Mouse (Mus musculus): ENCODE measurements around the gene Relt. TPM values are rescaled to one million over a fixed set of nuclear protein-coding genes. Genes with fewer than 3 reads are reported as not detected.

Relt gene
- polyA plus RNA-seq, 1 experiment from 2014 or later = 3.6 TPM

GRCm38 (mm10) chr7:100841608-100842007, 21.6 kb downstream of the Relt start:
- ATAC-seq (ENCODE audit: borderline replicate concordance, extremely low read depth, low FRiP score, low TSS enrichment) = no peak
- Histone ChIP-seq H3K4me1 (peaks cover 6% of the 10 kb centered on the region), H3K4me2 (no peak overlapping the region), H3K4me3 (no peak overlapping the region), H3K9ac (no peak overlapping the region), H3K9me3 (no peaks in the 10 kb centered on the region), H3K27ac (no peak overlapping the region), H3K27me3 (no peaks in the 10 kb centered on the region), H3K36me3 (peaks cover 9% of the 10 kb centered on the region)
- 84% methylated on average over 6 of the region's 6 CpGs for WGBS

GRCm38 (mm10) chr7:100840906-100841305, 22.3 kb downstream of the Relt start:
- H3K4me3 ChIP-seq = no peak overlapping the region
- no peak overlapping the region for H3K9ac ChIP-seq
- H3K27ac ChIP-seq = no peak overlapping the region
- no peaks in the 10 kb centered on the region for H3K27me3 ChIP-seq
- H3K9me3 ChIP-seq = no peaks in the 10 kb centered on the region
- ATAC-seq (ENCODE audit: borderline replicate concordance, extremely low read depth, low FRiP score, low TSS enrichment) = no peak
- H3K4me2 ChIP-seq = no peak overlapping the region
- H3K4me1 ChIP-seq = peaks cover 6% of the 10 kb centered on the region
- peaks cover 16% of the 10 kb centered on the region for H3K36me3 ChIP-seq
- whole genome bisulfite sequencing = 98% methylated on average over 1 of the region's 1 CpGs

- ATAC-seq (ENCODE audit: borderline replicate concordance, extremely low read depth, low FRiP score, low TSS enrichment) = no peak
- Histone ChIP-seq H3K9ac (no peak overlapping the region), H3K27me3 (no peaks in the 10 kb centered on the region), H3K4me3 (no peak overlapping the region), H3K27ac (no peak overlapping the region), H3K9me3 (no peaks in the 10 kb centered on the region), H3K36me3 (peaks cover 24% of the 10 kb centered on the region), H3K4me1 (no peaks in the 10 kb centered on the region; the same call in 1 of the 2 replicates), H3K4me2 (no peak overlapping the region)
- 69% methylated on average over 6 of the region's 6 CpGs for WGBS
Measured at GRCm38 (mm10) chr7:100839632-100840402, 23.4 kb downstream of the Relt start.

GRCm38 (mm10) chr7:100837701-100838100, 25.5 kb downstream of the Relt start:
- no peak overlapping the region for H3K4me2 ChIP-seq
- no peak overlapping the region for H3K9ac ChIP-seq
- 67% methylated on average over 1 of the region's 1 CpGs for WGBS
- H3K27ac ChIP-seq = no peak overlapping the region
- ATAC-seq (ENCODE audit: borderline replicate concordance, extremely low read depth, low FRiP score, low TSS enrichment) = no peak
- no peak overlapping the region for H3K4me3 ChIP-seq
- no peaks in the 10 kb centered on the region for H3K4me1 ChIP-seq
- H3K36me3 ChIP-seq = peaks cover 35% of the 10 kb centered on the region
- no peaks in the 10 kb centered on the region for H3K27me3 ChIP-seq
- H3K9me3 ChIP-seq = no peaks in the 10 kb centered on the region

- H3K27ac ChIP-seq = no peak overlapping the region
Measured at GRCm38 (mm10) chr7:100836657-100837056, 26.6 kb downstream of the Relt start.

GRCm38 (mm10) chr7:100835711-100836110, 27.5 kb downstream of the Relt start:
- Histone ChIP-seq H3K4me2 (no peak overlapping the region), H3K9me3 (no peaks in the 10 kb centered on the region), H3K4me3 (no peak overlapping the region), H3K9ac (no peak overlapping the region), H3K36me3 (peaks cover 41% of the 10 kb centered on the region), H3K27me3 (no peaks in the 10 kb centered on the region), H3K4me1 (no peaks in the 10 kb centered on the region), H3K27ac (no peak overlapping the region)
- ATAC-seq (ENCODE audit: borderline replicate concordance, extremely low read depth, low FRiP score, low TSS enrichment) = no peak
- 88% methylated on average over 6 of the region's 6 CpGs for WGBS

More at GRCm38 (mm10) chr7:100836657-100837056, 26.6 kb downstream of the Relt start:
- H3K4me1 ChIP-seq = no peaks in the 10 kb centered on the region
- WGBS = 89% methylated on average over 10 of the region's 10 CpGs
- H3K27me3 ChIP-seq = no peaks in the 10 kb centered on the region
- ATAC-seq (ENCODE audit: borderline replicate concordance, extremely low read depth, low FRiP score, low TSS enrichment) = no peak
- H3K4me3 ChIP-seq = no peak overlapping the region
- no peak overlapping the region for H3K9ac ChIP-seq
- no peaks in the 10 kb centered on the region for H3K9me3 ChIP-seq
- peaks cover 35% of the 10 kb centered on the region for H3K36me3 ChIP-seq
- H3K4me2 ChIP-seq = no peak overlapping the region

GRCm38 (mm10) chr7:100835168-100835567, 28.1 kb downstream of the Relt start:
- no peak for ATAC-seq (ENCODE audit: borderline replicate concordance, extremely low read depth, low FRiP score, low TSS enrichment)
- no peak overlapping the region for H3K27ac ChIP-seq
- H3K4me2 ChIP-seq = no peak overlapping the region
- H3K4me3 ChIP-seq = no peak overlapping the region
- H3K27me3 ChIP-seq = no peaks in the 10 kb centered on the region
- no peak overlapping the region for H3K9ac ChIP-seq
- 84% methylated on average over 7 of the region's 7 CpGs for WGBS
- no peaks in the 10 kb centered on the region for H3K9me3 ChIP-seq
- peaks cover 41% of the 10 kb centered on the region for H3K36me3 ChIP-seq
- no peaks in the 10 kb centered on the region for H3K4me1 ChIP-seq

- Histone ChIP-seq H3K4me3 (no peak overlapping the region), H3K9ac (no peak overlapping the region), H3K27me3 (no peaks in the 10 kb centered on the region), H3K4me1 (no peaks in the 10 kb centered on the region), H3K36me3 (peaks cover 41% of the 10 kb centered on the region), H3K27ac (no peak overlapping the region), H3K4me2 (no peak overlapping the region), H3K9me3 (no peaks in the 10 kb centered on the region)
- 72% methylated on average over 1 of the region's 1 CpGs for whole genome bisulfite sequencing
- no peak for ATAC-seq (ENCODE audit: borderline replicate concordance, extremely low read depth, low FRiP score, low TSS enrichment)
Measured at GRCm38 (mm10) chr7:100833859-100834258, 29.4 kb downstream of the Relt start.

GRCm38 (mm10) chr7:100828549-100828948, 34.7 kb downstream of the Relt start:
- H3K4me1 ChIP-seq = no peaks in the 10 kb centered on the region
- H3K36me3 ChIP-seq = peaks cover 10% of the 10 kb centered on the region
- H3K9me3 ChIP-seq = no peaks in the 10 kb centered on the region
- no peak overlapping the region for H3K4me2 ChIP-seq
- H3K9ac ChIP-seq = no peak overlapping the region
- WGBS = 87% methylated on average over 2 of the region's 2 CpGs
- no peaks in the 10 kb centered on the region for H3K27me3 ChIP-seq
- ATAC-seq (ENCODE audit: borderline replicate concordance, extremely low read depth, low FRiP score, low TSS enrichment) = no peak
- no peak overlapping the region for H3K27ac ChIP-seq
- H3K4me3 ChIP-seq = no peak overlapping the region

- no peaks in the 10 kb centered on the region for H3K36me3 ChIP-seq
- no peak overlapping the region for H3K4me3 ChIP-seq
- H3K27me3 ChIP-seq = no peaks in the 10 kb centered on the region
- H3K4me1 ChIP-seq = no peaks in the 10 kb centered on the region
- WGBS = 92% methylated on average over 3 of the region's 3 CpGs
- H3K9me3 ChIP-seq = no peaks in the 10 kb centered on the region
- H3K4me2 ChIP-seq = no peak overlapping the region
- no peak overlapping the region for H3K27ac ChIP-seq
- ATAC-seq (ENCODE audit: borderline replicate concordance, extremely low read depth, low FRiP score, low TSS enrichment) = no peak
- H3K9ac ChIP-seq = no peak overlapping the region
Measured at GRCm38 (mm10) chr7:100824661-100825060, 38.6 kb downstream of the Relt start.

- no peaks in the 10 kb centered on the region for H3K27me3 ChIP-seq
- H3K4me1 ChIP-seq = no peaks in the 10 kb centered on the region
- H3K9ac ChIP-seq = no peak overlapping the region
- H3K4me2 ChIP-seq = no peak overlapping the region
- H3K9me3 ChIP-seq = no peaks in the 10 kb centered on the region
- no peaks in the 10 kb centered on the region for H3K36me3 ChIP-seq
- WGBS = 81% methylated on average over 4 of the region's 4 CpGs
- no peak for ATAC-seq (ENCODE audit: borderline replicate concordance, extremely low read depth, low FRiP score, low TSS enrichment)
- H3K4me3 ChIP-seq = no peak overlapping the region
- no peak overlapping the region for H3K27ac ChIP-seq
Measured at GRCm38 (mm10) chr7:100818401-100819064, 44.7 kb downstream of the Relt start.

GRCm38 (mm10) chr7:100817442-100817760, 45.8 kb downstream of the Relt start:
- Histone ChIP-seq H3K9ac (no peak overlapping the region), H3K4me3 (no peak overlapping the region), H3K36me3 (no peaks in the 10 kb centered on the region), H3K4me1 (no peaks in the 10 kb centered on the region), H3K27ac (no peak overlapping the region), H3K9me3 (no peaks in the 10 kb centered on the region), H3K27me3 (no peaks in the 10 kb centered on the region), H3K4me2 (no peak overlapping the region)
- no peak for ATAC-seq (ENCODE audit: borderline replicate concordance, extremely low read depth, low FRiP score, low TSS enrichment)
- WGBS = 76% methylated on average over 2 of the region's 2 CpGs

Measured in lung, embryonic 15.5 days (tissue).